Mouse (Mus musculus) ES-Bruce4 (cell line): ENCODE results near the gene Clrn2.

Experiments
- CTCF ChIP-seq: IDR thresholded peaks from one replicate; pipeline ENCODE4 v1.8.1; 2011; ENCODE audit warnings: low read depth, low read length
- EP300 ChIP-seq: IDR thresholded peaks from 2 replicates; pipeline ENCODE4 v1.6.1; 2011; ENCODE audit warnings: low read depth, low read length; ENCODE audit not compliant: insufficient read depth
- POLR2A ChIP-seq: IDR thresholded peaks from one replicate; pipeline ENCODE4 v1.8.1; 2011; ENCODE audit warnings: low read length; ENCODE audit not compliant: insufficient read depth

- TF ChIP-seq EP300 (no peak), CTCF (no peak), POLR2A (no peak)
These were observed 30.1 kb downstream of the Clrn2 start for GRCm38 (mm10) chr5:45483654-45484053.
